ENCODE assay signal across 12 mouse cellular contexts in the genomic region with DNA sequence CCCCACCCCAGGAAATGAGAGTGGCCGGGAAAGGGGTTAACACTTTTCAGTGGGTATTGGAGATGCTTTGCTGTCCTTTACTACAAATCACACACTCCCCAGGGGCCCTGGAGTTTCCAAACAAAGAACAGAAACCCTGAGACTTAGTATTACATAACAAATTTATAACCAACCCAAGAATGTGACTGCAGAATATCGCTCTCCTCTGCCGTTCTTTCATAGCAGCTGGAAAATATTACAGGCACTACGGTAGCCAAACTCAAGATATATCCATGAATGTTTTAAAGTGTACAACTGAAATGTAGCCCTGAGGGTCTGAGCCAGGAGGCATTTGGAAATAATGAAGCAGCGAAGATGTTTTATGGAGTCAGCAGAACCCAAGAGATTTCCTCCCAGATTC. TPM values are rescaled to one million over a fixed set of nuclear protein-coding genes. Genes with fewer than 3 reads are reported as not detected.
DNase-seq lines count a peak whose midpoint lies in the region; ATAC-seq lines count a peak whose summit lies in the region.
"Had no signal": no experiment of that assay in that cellular context is flagged by ENCODE, and none has a peak within 500 bp of the region (broad histone marks: within the 10 kb centered on the region; RNA-seq: fewer than 3 reads in every experiment).

No protein-coding gene starts in this region.

- no peaks in the 10 kb centered on the region for H3K9me3 ChIP-seq in stomach, embryonic 15.5 days

- H3K4me1 ChIP-seq in stomach, embryonic 15.5 days: no peaks in the 10 kb centered on the region
- H3K4me1 ChIP-seq: megakaryocyte, embryonic 14.5 days had no signal

- no peak overlapping the region for H3K9ac ChIP-seq in stomach, embryonic 15.5 days

- peak; percentile 7 for DNase-seq in ovary, postnatal 10 days (ENCODE audit: low spot score)
- DNase-seq in ovary, adult 18-20 months (ENCODE audit: low spot score): no peak
- DNase-seq in gastrocnemius, postnatal 4 days (ENCODE audit: low spot score in 2 of 2): peak; percentile 33 to 64
- peak; percentile 51 for DNase-seq in kidney, postnatal 14 days
- no peak for DNase-seq in liver
- DNase-seq in frontal cortex, postnatal 36 days (ENCODE audit: low spot score in 2 of 2): no peak
- DNase-seq: cerebellum, postnatal 25 days had no signal

- H3K27ac ChIP-seq in stomach, embryonic 15.5 days: peak overlapping the region; percentile 44; the same call in 1 of the 2 replicates

- H3K4me2 ChIP-seq in stomach, embryonic 15.5 days: no peak overlapping the region

- no peak for ATAC-seq in stomach, embryonic 15.5 days (ENCODE audit: insufficient read depth, low FRiP score, low read depth)

- H3K36me3 ChIP-seq in stomach, embryonic 15.5 days: no peaks in the 10 kb centered on the region

- no peaks in the 10 kb centered on the region for H3K27me3 ChIP-seq in stomach, embryonic 15.5 days (replicated peaks)
- H3K27me3 ChIP-seq: megakaryocyte, embryonic 14.5 days had no signal

- no peak overlapping the region for H3K4me3 ChIP-seq in stomach, embryonic 15.5 days (replicated peaks)
- H3K4me3 ChIP-seq: megakaryocyte, embryonic 14.5 days had no signal

- WGBS in stomach, embryonic 15.5 days: 44% methylated on average over 5 of the region's 5 CpGs

RNA-seq across cellular contexts. Expression of a gene that starts 10.2 kb away (rescaled TPM):
- not detected for total RNA-seq in gastrocnemius, postnatal 4 days (2021)
- polyA plus RNA-seq in stomach, embryonic 15.5 days (2015; fragmentation: Nextera tagmentation; extraction: Ambion mirVana): not detected in 2 replicates
- polyA plus RNA-seq: heart, embryonic 14.5 days; limb, embryonic 11.5 days; neural tube, embryonic 11.5 days had no signal

RNA-seq across cellular contexts. Expression of a gene that starts 10.4 kb away (rescaled TPM):
- not detected for total RNA-seq in gastrocnemius, postnatal 4 days (2021)
- not detected in 2 replicates for polyA plus RNA-seq in stomach, embryonic 15.5 days (2015; fragmentation: Nextera tagmentation; extraction: Ambion mirVana)
- polyA plus RNA-seq: heart, embryonic 14.5 days; limb, embryonic 11.5 days; neural tube, embryonic 11.5 days had no signal

Comparison
In these comparisons a context has a peak if more than half of its experiments do, and no peak if none do; other contexts are left out.
1. DNase-seq: peak in ovary, postnatal 10 days (single experiment), gastrocnemius, postnatal 4 days (2 of 2) and kidney, postnatal 14 days (single experiment); none in ovary, adult 18-20 months (single experiment), liver (single experiment) and frontal cortex, postnatal 36 days (0 of 2).